Mouse (Mus musculus): Measurements from ENCODE around the gene Gm10096. TPM values are rescaled to one million over a fixed set of nuclear protein-coding genes. Genes with fewer than 3 reads are reported as not detected.
"Not testable (repeated sequence)": the region's sequence is repeated elsewhere in the genome, so short reads cannot be mapped to it uniquely, and the experiment has no call there.

Gene Gm10096
- not detected for total RNA-seq (2021)
- long read RNA-seq, experiment 1, result 0 reads
- long read RNA-seq, experiment 2, result 0 reads

- DNase-seq (ENCODE audit: low spot score in 2 of 2), result not testable (repeated sequence)
These were observed at the start of gene Gm10096 for GRCm38 (mm10) chrX:28954602-28955001. Gene Gm10096, minus strand, starts transcription at chrX:28954702.
